Mouse (Mus musculus) kidney, adult 2 months (tissue): ENCODE results near the gene Celf2.

ENCODE experiments used
- CTCF ChIP-seq: fragments of 200-500 bp; conservative IDR thresholded peaks from 2 replicates; pipeline ENCODE4 v1.5.1; 2011; ENCODE audit warnings: low read depth, mild to moderate bottlenecking, control low read depth, low read length, moderate library complexity, mixed read lengths; ENCODE audit not compliant: insufficient read depth, insufficient read length
- POLR2A ChIP-seq: fragments of 200-500 bp; IDR thresholded peaks from one replicate; pipeline ENCODE4 v1.6.1; 2011; ENCODE audit warnings: low read depth, low read length, control low read depth

DNA sequence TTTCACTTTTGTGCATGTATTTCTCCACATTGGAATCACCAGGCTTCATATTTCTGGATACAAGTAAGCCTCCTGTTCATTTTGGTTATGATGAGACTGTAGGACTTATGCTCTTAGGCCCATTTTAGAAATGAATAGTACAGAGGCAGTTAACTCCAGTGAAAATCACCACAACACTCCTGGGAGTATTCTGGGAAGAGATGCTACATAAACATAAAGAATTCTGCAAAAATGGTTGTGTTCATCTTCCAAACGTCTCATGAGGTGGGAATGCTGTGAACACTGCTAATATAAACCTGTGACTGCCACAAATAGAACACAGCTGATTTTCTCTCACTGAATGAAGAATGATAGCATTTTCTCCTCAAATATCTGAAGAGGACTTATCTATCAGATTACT lies 130.6 kb downstream of the Celf2 start:
- no peak for TF ChIP-seq CTCF
- TF ChIP-seq POLR2A = no peak
